Mouse (Mus musculus): ENCODE data around the gene Kctd19. TPM values are rescaled to one million over a fixed set of nuclear protein-coding genes. Genes with fewer than 3 reads are reported as not detected.

Gene Kctd19
- total RNA-seq, 4 experiments from 2014 or later = 0.11 to 0.31 (median 0.28) TPM; not detected in 1

DNA sequence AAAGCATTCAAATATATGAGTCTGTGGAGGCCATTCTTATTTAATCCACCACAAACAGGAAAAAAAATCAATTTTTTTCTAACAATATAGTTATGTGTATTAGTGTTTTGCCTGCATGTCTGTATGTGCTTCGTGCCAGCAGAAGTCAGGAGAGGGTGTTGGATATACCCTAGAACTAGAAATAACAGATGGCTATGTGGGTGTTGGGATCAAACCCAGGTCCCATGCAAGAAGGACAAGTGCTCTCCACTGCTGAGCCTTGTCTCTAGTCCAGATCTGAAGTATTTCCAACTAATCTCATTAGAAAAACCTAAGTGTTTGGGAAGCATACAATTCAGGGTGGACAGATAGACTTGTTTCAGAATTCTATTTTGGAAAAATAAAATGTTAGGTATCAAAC lies 8.7 kb upstream of the Kctd19 start:
- no peak for DNase-seq (ENCODE audit: low spot score)

DNA sequence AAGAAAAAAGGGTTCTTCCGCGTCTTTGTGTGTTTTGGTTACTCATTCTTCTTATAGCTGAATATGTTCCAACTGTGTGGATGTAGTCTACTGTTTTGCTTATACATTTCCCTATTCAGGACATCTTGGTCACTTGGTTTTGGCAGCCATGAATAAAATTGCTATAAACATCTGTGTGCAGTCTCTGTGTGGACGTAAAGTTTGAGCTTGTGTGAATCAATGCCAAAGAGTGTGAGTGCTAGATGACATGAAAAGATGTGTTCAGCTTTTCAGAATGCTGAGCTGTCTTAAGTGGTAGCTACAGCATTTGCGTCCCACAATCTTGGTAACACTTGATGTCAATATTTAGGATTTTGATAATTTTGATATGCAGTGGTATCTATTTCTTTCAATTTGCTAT lies 6.5 kb upstream of the Kctd19 start:
- DNase-seq (ENCODE audit: low spot score) = no peak

DNA sequence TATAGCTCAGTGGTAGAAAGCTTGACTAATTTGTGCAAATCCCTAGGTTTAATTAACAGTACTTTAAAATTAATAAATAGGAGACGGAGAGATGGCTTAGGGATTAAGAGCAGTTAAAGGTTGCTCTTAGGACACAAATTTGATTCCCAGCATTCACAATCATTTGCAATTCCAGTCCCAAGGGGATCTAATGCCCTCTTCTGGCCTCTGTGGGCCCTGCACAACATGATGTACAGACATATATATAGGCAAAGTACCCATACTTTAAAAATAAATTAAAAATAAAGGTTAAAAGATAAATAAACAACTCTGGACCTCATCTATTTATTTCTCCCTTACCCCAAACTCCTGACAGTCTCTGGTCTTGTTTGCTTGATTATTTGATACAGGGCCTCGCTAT lies 5.7 kb upstream of the Kctd19 start:
- DNase-seq (ENCODE audit: low spot score) = no peak

DNA sequence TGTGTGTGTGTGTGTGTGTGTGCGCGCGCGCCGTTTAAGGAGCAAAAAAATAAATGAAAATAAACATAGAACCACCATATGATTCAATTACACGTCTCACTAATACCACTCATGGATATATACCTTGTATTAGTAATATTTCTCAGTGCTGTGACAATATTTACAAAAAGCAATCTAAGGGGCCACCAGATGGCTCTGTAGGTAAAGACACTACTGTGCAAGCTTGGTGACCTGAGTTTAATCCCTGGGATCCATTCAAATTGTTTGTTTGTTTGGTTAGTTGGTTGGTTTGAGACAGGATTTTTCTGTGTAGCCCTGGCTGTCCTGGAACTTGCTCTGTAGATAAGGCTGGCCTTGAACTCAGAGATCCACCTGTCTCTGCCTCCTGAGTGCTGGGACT lies 3.4 kb downstream of the Kctd19 start:
- no peak for DNase-seq (ENCODE audit: low spot score)

DNA sequence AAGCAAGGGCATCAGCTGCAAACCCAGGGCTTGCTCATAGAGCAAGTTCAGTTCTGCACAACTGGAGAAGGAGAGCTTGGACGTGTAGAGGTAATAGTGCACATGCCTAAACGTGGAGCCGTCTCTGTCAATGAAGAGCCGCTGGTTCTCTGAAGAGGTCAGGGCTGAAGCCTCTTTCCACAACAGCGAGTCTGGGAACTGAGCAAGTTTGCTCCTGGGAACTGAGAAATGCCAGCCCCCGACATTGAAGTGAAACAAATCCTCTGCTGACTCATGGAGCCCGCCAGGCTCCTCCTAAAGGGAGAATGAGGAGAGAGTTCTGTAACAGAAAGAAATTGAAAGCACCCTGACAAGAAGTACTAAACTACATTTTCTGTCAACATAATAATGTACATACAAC lies 5.0 kb downstream of the Kctd19 start:
- no peak for DNase-seq (ENCODE audit: low spot score)

DNA sequence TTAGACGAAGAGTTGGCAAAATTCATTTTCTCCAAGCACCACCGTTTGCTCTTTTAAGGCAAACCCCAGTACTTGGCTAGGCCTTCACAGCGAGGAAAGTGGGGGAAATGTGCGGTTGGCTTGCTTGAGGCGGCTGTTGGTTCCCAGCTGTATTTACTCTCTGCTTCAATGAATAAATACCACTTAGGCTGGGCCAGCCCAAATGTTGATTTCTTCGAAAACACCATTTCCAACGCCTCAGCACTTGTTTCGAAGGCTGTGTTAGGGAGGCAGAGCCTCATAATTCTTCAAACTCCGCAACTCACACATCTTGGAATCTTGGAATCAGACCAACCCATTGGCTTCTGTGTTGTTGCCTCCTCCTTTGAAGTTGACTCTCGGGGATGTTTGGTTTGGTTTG lies 6.9 kb downstream of the Kctd19 start:
- DNase-seq (ENCODE audit: low spot score) = no peak

DNA sequence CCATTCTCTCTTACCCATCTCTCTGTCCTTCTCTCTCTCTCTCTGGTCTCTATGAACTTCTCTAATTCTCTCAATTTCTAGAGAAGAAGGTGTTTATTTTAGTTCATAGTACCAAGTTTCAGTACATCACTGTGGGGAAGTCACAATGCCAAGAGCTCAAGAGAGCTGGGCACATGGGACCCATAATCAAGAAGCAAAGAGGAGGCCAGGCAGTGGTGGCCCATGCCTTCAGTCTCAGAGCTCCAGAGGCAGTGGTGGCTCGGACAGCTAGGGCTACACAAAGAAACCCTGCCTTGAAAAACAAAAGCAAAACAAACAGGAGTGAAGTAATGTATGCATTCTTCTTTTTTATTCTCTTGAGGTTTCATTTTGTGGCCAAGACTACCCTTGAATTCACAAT lies 8.8 kb downstream of the Kctd19 start:
- DNase-seq (ENCODE audit: low spot score) = no peak

DNA sequence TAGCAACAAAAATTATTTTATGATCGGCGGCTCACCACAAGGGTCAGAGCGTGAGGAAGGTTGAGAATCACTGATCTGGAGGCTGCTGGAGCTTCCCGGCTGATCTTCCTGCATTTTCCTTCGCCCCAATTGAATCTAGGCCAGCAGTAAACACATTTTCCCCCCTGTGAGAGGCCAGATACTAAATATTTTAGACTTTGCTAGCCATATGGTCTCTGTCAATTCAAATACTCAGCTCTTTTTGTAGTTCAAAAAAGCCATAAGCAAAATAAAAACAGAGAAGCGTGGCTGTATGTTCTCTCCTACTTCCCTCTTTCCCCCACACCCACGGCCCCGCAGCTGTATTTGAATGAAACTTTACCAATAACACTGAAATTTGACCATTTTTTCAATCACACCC lies 9.8 kb downstream of the Kctd19 start:
- no peak for DNase-seq (ENCODE audit: low spot score)

DNA sequence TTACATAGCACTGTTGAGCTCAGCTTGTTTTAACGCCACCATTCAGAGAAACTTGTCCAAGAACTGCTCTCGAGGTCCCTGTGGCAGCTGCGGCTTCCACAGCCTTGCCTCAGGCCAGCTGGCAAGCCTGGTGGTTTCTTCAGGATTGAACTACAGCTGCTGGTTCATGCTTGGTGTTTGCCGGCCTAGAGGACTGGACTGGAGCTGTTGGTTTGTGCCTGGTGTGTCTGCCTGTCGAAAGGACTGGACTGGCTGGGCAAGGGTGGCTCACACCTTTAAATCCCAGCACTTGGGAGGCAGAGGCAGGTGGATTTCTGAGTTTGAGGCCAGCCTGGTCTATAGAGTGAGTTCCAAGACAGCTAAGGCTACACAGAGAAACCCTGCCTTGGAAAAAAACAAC lies 13.3 kb downstream of the Kctd19 start:
- no peak for DNase-seq (ENCODE audit: low spot score)

DNA sequence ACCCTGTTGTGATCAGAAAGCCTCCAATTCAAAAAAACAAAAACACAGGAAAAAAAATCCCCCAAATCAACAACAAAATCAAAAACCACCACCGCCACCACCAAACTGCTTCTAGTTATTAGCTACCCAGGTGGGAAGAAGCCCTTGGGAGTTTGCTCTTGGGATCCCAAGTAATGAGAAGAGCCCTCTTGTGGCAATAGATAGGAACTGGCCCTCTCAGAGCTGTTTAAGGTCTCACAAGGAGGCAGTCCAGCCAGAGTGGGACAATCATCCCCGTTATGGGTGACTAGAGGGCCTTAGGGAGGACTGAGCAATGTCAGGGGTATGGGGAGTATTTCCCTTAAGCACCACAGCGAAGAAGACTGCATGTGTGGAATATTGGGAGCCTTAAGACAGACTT lies 15.6 kb downstream of the Kctd19 start:
- DNase-seq (ENCODE audit: low spot score) = peak; percentile 68

DNA sequence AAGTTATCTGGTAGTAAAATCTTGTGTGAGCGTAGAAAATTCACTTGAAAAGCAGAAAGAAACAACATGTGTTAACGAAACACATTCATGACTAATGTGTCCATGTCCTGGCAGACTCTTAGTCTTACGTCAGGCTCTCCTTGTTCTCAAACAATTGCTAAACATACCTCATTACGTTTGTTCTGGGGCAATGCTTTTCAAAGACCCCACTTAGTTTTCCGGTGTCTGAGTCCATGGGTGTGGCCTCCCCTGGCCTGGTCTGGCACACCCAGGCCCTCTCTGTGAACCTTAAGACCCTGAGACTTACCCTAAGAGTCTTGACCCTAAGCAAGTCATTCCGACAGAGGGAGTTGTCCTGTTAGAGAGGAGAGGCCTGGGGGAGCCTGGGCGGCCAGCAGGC lies 19.4 kb downstream of the Kctd19 start:
- no peak for DNase-seq (ENCODE audit: low spot score)

DNA sequence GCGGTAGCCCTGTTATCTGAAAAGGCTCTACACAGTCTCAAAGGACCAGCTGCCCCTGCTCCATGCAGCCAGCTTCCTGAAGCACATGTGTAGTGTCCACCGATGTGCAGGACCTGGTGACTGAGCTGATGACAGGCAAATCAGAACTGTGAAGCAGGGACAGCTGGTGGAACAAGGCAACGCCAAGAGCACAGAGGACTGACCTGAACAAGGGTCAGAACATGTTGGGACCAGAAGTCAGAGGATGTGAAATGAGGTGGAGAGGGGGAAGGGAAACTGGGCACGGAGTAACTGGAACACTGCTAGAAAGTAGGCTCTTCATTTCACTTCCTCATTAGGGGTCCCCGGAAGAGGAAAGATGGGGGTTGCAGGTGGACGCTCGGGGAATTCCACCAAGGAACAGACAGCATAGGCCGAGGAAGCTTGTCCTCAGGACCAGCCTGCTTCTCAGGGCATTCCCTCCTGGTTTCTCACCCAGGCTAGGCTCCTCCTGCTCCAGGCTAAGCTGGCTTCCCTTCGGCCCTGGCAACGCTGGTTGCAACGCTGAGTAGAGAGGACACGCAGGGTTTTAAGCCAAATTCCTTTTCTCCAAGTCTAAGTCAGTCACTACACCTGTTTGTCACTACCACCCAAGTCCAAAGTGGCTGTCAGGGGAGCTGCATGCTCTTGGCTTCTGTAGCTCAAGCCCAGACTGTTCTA lies 20.1 kb downstream of the Kctd19 start:
- peak; percentile 14 for DNase-seq (ENCODE audit: low spot score)

DNA sequence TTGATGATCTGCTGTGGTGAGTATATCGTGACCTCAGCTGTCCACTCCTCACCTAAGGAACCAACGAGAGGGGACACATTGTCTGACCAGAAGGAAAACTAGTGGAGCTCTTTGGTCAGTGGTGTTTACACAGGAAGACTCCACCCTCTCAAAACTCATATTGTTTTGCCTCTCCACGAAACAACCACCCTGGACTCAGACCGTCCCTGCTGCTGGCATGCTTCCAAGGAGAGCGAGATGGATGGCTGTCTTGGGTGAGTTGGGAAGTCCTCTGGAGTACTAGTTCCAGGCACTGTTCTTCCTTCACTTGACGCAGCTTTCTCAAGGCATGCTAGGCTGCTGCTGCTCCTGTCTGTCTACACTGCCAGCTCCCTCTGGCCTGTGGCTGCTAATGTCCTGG lies 24.2 kb downstream of the Kctd19 start:
- peak; percentile 62 for DNase-seq (ENCODE audit: low spot score)

DNA sequence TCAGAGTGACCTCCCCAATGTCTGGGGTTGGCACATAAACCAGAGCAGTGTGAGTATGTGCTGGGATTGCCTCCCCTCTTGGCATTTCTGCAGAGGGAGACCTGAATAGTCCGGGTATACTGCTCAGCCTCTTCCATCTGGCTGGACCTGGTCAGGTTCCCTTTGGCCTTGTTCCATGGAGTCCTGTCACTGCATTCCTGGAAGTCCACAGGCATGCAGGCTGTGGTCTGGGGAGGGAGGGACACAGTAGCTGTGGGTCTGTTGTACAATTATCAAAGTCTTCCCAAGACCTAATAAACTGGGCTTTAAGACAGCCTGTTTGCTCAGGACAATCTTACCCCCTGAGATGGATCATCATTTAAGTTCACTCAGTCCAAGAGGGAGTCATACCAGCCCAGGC lies 26.2 kb downstream of the Kctd19 start:
- no peak for DNase-seq (ENCODE audit: low spot score)

DNA sequence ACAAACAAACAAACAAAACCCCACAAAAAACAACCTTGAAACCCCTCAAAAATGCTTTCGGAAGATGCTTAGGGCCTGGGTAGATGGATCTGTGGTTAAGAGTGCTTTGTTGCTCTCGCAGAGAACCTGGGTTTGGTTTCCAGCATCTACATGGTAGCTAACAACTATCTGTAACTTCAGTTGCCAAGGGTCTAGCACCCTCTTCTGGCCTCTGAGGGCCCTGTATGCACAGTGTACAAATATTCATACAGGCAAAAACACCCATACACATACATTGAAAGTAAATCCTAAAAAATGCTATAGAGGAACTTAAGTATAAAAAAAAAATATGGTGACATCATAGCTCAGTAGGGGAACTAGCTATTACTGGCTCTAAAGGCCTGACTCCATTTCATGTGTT lies 29.2 kb downstream of the Kctd19 start:
- DNase-seq (ENCODE audit: low spot score) = no peak

DNA sequence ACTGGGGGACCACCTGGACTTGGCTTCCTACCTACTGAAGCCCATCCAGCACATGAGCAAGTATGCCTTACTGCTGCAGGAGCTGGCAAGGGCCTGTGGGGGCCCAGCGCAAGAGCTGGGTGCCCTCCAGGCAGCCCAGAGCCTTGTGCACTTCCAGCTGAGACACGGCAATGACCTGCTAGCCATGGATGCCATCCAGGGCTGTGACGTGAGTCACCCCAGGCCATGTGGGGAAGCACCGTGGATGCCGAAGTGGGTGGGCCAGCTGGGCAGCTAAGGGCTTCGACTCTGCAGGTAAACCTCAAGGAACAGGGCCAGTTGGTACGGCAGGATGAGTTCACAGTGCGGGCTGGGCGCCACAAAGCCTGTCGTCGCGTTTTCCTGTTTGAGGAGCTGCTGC lies 33.0 kb downstream of the Kctd19 start:
- no peak for DNase-seq (ENCODE audit: low spot score)

DNA sequence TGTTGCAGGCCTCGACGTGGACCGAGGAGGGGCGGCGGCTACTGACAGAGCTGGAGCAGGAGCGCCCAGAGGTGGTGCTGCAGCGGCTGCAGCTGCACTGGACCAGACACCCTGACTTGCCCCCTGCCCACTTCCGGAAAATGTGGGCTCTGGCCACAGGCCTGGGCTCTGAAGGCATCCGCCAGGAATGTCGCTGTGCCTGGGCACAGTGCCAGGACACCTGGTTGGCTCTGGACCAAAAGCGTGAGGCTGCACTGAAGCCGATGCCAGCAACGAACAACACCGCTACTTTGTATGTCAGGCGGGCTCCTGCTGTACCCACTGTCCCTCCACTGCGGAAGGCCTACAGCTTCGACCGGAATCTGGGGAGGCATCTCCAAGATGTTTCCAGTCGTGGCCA lies 34.6 kb downstream of the Kctd19 start:
- no peak for DNase-seq (ENCODE audit: low spot score)

DNA sequence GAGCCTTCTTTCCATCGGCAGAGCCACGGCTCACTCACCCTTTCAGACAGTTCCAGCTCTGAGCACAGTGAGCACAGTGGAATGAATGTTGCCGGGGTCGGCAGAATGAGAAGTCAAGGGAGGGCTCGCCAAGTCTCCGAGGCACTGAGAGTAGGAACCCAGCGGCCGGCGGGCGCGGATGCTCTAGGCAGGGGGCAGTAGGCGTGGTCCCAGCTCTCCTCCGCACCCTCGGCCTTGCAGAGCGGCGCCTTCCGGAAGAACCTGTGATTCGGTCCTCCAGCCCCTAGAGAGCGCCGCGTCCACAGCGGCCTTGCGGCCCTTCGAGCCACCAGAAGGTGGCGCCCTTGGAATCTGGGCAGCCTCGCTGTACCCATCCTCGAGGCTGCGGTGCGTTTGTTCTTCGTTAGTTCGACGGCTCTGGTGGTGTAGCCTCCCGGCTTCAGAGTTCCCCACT lies 38.8 kb downstream of the Kctd19 start:
- DNase-seq (ENCODE audit: low spot score) = no peak

DNA sequence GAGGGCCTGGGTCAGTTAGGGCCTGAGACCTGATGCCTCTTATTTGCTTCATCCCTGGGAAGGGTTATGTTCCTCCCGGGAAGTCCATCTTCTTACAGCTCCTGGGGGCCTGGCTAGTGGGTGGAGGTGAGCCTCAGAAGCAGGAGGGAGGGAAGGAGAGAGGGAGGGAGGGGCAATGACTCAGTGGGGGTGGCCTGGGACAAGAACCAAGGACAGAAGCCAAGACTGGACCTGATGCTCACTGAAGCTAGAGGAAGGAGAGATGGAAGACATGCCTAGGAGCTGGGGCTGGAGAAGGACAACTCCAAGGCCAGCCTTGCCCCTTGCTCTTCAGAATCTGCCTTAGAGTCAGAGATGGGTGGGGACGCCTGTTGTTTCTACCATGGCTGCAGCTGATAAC lies 40.3 kb downstream of the Kctd19 start, which contains the start of gene Plekhg4:
Plekhg4 (plus strand) TSS at position 243 of the 400 bp plus-strand sequence.
- DNase-seq (ENCODE audit: low spot score) = no peak

DNA sequence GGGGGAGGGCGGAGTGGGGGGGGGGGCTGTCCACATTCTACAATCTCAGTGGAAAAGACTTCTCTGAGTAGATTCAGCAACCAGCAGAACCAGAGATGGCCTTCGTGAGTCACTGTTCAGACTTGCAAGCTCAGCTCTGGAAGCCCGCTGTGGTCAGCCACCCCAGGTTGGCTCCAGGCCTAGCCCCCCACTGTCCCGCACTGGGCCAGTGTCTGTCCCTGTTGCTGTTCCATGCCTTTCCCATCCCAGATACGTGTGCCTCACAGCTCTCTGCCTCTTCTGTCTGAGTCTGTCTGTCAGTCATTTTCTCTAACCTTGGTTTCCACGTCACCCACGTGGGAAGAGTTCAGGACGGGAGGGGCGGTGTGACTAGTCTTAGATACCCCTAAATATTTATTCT lies 40.8 kb downstream of the Kctd19 start:
- no peak for DNase-seq (ENCODE audit: low spot score)

DNA sequence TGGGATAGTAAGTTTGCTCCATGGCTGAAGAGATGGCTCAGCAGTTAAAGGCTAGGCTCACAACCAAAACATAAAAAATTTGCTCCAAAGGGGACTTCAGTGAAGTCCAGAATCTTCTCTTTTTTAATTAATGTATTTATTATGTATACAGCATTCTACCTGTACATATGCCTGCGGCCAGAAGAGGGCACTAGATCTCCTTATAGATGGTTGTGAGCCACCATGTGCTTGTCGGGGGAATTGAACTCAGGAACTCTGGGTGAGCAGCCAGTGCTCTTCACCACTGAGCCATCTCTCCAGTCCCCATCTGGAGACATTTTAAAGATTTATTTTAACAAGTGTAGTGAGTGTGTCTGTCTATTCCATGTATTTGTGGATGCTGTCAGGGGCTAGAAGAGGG lies 46.2 kb downstream of the Kctd19 start:
- no peak for DNase-seq (ENCODE audit: low spot score)

DNA sequence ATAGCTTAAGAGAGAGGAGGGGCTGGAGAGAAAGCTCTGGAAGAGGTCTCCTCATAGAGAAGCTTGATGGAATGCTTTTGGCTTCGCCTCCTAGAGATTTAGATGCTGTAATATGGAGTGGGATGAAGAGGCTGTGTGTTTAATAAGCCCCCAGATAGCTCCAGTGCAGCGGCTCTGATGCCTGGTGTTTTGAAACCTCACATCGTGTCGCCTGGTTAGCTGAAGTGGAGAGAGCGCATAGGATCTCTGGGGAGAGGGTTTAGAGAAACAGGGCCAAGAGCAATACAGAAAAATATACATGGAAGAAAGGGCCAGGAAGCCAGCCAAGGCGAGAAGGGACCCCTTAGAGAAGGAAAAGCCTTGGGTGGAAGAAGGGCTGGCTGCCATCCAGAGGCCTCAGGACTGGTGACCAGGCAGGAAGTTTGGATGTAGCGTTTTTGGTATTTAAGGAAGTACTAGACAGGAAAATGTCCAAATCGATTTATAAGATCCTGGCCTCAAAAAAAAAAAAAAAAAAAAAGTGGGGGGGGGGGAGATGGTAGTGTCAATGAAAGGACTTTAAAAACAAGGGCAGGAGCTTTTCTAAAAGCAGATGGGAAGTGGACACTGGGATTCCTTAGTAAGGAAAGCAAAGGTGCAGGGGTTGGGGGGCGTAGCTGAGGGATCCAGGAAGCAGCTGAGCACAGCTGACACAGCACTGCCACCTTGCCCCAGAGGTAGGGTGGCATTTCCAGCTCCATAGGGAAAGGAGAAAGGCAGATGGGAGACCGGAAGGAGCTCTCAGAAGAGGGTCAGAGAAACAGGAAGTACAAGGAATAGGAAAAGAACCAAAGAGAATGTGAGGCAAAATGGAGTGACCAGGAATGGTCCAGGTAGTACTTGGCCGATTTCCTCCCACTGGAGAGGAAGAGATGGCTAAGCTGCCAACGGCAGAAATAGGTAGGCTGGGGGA lies 51.3 kb downstream of the Kctd19 start:
- peak; percentile 49 for DNase-seq (ENCODE audit: low spot score)

DNA sequence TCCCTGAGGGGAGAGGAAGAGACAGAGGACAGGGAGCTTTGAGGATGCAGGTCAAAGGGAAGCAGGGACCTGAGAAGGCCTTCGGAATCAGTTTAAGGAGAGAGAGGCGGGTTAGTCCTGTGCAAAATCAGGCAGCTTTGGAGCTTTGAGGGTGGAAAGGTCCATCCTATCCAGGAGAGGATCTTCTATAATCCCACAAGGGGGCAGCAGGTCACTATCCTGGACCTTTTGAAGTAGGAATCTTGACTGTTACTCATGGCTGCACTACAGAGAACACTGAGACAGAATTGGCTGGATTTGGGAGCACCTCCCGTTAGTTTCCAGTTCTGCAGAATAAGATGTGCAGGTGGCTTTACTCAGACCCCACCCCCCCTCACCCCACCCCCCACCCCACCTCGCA lies 53.7 kb downstream of the Kctd19 start:
- no peak for DNase-seq (ENCODE audit: low spot score)

Measured in heart, adult 8-10 months (tissue).